Mouse (Mus musculus) embryo, embryonic 9.5 days (tissue): ENCODE measurements around the gene Vpreb3.

ENCODE experiments used
- DNase-seq: peaks from one replicate; pipeline ENCODE4 v3.0.0-alpha.2; 2017; ENCODE audit errors: extremely low spot score

Gene Vpreb3

DNA sequence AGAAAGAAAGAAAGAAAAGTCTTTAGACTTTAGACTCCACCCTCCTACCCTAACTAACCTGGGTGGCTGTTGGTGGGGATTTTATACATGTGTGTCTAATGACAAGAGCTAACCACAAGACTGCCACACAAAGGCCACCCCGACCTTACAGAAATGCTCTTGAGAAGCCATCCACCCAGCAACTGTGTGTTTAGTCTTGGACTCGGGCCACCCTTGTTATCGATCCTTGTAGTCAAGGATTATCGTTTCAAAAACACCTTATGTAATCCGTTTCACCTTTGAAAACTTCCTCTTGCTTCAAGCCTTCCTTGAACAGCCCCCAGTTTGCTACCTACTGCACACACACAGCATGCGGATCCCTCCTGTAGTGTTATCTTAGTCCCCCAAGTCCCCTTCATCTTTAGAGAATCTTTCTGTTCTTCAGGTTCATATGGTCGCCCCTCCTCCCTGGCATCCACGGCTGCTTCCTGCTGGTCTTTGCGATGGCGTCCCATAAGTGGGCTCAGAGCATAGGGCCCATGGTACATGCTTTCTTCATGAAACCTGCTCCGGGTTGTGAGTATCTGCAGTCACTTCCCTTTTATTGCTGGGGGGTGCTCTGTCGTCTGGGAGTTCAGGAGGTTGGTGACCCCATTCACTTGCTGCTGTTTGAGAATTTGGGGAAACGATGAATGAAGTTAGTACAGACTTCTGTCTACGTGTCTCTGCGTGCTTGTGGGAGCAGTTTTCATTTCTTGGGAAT, at the start of gene Vpreb3:
TSS of gene Vpreb3 (plus strand) at position 322 of the 742 bp plus-strand sequence.
- no peak for DNase-seq

DNA sequence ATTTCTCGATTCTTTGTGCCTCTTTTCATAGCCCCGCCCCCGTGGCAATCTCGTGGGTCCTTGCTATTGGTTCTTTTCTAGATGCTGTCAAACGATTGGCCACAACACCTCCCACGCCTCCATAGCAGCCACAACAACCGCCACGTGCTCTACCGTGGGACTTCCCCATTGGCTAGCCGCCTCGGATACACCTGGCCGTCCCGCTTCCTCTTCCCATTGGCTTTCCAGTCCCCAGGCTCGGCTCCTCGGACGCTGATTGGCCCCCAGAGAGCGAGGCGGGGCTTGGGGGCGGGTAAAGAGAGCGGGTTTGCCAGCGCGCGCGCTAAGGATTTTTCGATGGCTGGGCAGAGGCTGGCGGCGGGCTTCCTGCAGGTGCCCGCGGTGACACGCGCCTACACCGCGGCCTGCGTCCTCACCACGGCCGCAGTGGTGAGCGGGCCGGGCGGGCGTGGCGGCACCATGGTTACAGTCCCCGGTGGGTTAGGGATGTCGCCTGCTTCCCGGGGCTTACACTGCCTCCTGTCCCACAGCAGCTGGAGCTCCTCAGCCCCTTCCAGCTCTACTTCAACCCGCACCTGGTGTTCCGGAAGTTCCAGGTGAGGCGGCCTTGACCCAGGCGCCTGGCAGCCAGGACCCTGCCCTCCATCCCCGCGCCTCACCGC, 49.6 kb upstream of the Vpreb3 start, which contains the start of gene Derl3:
TSS of gene Derl3 (plus strand) at position 325 of the 662 bp plus-strand sequence.
- peak; percentile 96 for DNase-seq

DNA sequence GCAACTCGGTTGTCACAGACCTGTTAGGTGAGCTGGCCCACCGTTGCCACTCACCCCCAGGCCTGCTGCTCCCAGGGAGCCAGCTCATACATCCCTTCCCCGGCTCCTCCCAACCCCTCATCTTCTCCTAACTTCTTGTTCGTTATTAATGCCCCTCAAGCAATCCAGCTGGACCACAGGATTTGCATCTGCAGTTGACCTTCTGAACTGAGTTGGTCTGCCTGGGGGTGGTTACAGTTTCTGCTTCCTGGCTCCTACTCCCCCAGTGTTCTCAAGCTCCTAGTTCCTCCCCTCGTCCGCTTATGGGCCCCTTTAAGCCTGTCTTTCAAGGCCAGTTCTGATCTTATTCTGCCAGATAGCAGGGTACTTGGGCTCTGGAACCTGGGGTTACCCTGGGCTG, 48.3 kb upstream of the Vpreb3 start:
- no peak for DNase-seq

DNA sequence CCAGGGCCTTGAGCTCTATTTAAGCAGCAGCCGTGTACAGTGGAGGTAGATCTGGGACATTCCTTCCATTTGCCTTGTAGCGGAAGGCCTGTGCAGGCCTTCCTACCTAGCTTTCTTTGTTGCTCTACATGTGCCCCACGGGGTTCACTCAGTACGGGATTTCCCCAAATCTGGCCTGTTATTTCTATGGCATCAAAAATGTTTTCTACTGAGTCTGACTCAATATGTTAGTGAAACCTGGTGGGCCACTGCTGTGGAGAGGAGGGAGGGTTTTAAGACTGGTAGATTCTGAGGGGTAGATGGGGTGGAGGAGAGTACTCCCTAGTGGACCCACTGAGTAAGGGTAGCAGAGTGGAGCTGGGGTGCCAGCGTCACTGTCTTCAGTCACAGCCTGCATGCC, 47.1 kb upstream of the Vpreb3 start:
- DNase-seq: no peak

DNA sequence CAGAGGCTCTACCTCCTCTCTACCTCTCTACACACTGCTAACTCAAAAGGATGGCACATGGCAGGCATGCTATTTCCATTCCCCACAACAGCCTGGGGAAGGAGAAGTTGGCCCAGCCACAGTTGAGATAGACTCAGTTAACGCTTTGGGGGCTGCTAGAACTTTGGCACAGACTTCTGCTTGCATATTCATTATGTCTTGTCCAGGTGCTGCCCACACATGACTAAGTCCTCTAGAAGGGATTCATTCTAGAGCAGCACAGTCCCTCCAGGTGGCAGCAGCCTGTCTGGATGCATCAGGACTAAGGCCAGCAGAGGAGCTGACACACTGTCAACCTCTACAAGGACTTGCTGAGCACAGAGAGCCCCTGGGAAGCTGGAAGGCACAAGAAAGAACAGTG, 46.6 kb upstream of the Vpreb3 start:
- no peak for DNase-seq

DNA sequence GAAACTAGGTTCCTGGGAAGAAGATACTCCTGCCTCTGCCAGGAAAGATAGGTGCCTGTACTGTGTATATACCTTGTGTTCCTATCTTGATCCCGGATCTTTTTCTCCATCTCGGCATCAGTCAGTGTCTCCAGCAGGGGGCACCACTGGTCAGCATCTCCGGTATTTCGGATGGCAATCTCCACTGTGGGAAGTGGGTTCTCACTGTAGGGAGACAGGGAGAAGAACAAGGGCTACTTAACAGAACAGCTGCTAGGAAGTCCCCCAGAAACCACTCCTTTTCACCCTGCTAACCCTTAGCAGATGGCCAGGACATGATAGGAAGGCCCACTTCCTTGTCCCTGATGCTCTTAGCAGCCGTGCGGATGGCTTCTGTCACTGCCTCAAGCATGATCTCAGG, 45.5 kb upstream of the Vpreb3 start:
- peak; percentile 58 for DNase-seq

DNA sequence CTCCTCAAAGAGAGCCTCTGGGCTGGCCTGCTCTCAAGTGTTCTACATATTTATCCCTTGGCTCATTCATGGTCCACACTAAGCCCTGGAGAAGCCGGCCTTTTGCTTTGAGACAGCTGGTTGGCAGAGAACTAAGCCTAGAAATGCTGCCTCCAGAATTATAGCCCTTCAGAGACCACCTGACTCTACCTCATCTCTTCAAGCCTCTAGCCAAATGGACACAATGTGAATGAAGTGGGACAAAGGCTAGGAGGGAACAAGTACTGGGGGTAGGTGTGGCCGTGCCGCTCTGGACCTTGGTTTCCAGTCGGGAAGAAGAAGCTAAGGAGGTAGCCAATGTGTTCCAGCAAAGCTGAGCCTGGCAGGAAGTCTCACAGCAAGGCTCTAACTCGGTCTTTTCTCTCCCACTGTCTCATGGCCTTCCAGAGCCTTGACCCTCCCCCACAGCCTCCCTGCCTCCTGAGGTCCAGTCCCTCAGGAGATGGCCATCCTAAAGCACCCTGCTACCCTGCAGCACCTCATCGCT, 44.8 kb upstream of the Vpreb3 start:
- no peak for DNase-seq

DNA sequence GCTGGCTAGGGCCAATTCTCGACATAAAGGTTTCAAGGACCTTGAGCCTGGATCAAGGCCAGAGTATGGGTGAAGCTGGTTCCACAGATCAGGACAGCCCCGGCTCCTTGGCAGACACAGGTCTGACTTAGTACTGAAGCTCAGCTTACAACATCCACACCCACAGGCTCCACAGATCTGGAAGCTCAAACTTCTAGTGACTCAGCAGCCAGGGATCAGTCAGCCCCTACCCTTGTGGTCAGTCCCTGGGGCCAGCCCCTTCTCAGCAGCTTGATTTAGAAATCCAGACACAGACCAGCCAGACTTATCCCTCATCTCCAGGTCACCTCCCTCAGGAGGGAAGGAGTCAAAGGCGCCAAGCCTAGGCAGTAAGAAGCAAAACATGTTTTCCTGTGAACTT, 44.0 kb upstream of the Vpreb3 start:
- DNase-seq: no peak

DNA sequence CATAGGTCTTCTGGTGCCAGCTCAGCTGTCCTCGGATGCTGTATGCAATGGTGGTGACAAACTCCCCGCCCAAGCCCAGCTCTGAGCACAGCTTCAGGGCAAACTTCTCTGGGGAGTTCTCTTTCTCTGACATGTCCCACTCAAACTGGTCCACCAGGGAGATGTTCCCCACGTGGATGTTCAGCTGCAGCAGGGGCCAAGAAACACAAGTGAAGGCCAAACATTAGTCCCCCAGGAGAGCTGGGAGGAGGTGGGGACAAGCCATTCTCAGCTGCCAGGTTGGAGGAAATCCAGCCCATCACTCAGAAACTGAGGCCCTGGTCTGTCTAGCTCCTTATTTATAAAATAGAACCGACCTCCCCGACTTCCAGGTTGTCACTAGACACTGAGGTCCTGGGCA, 38.5 kb upstream of the Vpreb3 start:
- DNase-seq: no peak

DNA sequence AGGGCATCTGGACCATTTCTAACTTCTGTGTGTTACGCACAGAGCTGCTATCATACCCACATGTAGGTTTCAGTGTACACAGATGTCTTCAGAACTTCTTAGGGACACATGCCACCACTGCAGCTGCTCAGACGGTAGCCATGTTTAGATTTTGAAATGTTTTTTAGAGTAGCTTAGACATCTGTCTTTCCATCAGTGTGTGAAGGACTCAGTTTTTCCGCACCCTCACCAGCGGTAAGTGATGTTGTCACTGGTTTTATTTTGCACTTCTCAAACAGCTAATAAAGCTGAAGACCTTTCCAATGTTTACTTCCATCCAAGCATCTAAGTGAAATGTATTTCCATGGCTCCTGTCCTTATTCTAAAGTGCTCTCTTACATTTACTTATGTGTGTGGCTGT, 36.0 kb upstream of the Vpreb3 start:
- no peak for DNase-seq

DNA sequence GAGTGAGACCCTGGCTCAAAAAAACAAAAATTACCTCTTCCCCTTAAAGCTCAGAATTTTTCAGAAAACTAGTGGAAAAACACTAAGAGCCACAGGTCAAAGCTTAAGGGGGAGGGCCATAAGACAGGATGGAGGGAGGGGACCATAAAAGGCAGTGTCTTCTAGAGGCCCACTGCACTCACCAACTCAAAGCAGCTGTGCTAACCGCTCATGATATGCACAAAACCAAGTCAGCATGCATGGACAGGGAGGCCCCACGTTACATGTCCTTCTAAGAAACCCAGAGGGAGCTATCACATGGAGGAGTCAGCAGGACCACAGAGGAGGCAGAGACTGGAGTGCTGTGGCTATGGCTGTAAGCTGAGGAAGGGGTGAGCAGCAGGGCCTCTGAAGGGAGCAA, 32.2 kb upstream of the Vpreb3 start:
- DNase-seq: no peak

DNA sequence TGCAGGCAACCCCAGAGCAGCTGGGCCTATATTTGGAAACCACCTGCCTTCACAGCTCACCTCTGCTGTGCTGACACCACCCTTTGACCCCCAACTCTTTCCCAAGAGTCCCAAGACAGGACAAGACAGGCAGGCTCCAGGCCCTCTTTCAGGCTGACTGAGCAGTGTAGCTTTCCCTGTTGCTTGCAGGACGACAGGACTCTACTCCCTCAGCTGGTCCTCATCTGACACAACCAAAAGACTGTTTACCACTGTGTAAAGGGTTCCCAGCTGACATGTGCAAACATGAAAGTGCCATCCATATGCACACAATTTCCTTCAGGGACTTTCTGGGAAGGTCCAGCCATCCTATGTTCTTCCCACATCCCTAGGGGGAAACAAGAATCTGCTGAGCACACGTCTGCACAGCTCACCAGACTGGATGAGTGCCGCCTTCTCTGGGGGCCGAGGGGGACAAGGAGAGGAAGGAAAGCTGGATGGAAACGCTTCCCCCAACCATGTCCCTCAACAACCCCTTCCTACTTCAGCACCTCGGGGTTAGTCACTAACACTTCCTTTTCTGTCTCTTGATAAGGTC, 29.8 kb upstream of the Vpreb3 start:
- DNase-seq: no peak

DNA sequence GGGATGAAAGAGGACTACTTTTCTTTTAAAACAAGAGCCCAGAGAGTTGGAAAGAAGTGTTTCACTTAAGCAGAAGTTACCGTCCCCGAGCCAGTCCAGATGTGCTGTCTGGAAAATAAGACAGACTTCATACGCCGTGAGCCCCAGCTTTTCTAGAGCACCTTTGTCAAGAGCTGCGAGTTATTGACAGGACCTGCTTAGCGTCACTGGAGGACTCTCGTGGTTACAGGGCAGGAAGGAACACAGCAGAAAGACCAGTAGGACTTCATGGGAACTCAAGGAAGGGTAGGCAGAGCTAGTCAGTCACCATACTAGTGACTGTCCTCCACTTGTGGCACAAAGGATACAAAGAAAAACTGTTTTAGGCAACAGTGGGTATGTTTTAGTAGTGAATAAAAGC, 27.3 kb upstream of the Vpreb3 start:
- DNase-seq: no peak

DNA sequence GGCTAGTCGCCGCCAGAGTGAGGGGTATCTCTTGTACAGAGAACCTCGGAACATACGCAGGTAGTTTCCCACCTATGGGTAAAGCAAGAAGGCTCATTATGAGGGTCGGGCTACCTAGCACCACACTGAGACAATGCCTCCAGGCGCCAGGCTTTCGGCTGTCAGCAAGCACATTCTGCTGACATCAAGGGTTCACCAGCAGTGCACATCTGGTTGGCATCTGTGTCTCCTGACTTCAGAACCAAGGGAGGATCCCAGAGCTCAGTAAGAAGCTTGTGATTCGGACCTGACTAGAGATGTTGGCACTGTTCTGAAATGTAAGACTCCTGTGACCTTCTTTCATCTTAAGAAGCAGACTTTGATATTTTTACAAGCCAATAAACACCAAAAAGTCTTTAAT, 26.0 kb upstream of the Vpreb3 start:
- no peak for DNase-seq

DNA sequence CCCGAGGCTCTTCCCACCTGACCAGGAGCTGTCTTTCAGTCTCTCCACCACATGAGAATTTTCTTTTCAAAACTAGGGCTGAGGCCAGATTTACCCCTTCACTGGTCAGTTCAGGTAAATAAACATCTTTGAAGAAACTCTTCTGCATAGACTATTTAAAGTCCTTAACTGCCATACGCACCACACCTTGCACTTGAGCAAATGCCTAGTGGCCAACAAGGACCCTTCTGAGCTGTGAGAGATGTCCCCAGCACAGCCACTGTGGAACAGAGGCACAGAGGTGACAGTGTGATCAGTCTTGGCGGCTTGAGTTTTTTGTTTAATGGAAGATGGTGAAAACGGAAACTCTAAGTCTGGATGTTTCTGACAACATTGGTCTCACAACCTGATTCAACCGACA, 23.8 kb upstream of the Vpreb3 start:
- DNase-seq: no peak

DNA sequence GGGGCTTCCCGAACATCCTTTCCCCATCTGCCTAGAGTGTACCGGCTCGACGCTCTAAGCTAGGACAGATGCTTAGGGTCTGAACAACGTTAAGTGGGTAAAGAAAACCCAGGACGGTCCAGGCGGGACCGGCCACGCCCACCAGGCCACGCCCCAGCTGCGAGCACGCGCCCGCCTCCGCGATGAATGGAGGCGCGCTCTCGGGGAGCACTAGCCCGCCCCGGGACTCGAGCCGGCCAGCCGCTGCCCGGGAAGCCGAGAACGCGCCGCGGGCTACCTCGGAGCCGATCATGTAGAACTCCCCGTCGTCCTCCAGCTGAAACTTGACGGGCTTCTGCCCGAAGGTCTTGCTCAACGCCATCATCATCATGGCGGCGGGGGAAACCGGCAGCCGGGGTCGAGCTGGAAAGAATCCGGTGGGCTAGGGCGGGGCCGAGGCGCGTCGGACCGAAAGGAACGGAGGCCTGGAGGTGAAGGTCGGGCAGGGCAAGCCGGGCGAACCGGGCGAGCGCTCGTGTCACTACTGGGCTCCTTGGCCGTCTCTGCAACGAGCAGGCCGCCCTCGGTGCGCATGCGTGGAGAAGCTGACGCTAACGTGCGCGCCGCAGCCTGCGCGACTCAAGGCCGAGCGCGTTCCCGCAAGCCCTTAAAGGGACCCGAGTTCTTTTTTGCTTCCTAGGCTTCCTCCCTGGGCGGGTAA, 21.7 kb upstream of the Vpreb3 start, which contains the start of gene Smarcb1:
TSS of gene Smarcb1 (minus strand) at position 592 of the 700 bp plus-strand sequence.
- DNase-seq: peak; percentile 91

DNA sequence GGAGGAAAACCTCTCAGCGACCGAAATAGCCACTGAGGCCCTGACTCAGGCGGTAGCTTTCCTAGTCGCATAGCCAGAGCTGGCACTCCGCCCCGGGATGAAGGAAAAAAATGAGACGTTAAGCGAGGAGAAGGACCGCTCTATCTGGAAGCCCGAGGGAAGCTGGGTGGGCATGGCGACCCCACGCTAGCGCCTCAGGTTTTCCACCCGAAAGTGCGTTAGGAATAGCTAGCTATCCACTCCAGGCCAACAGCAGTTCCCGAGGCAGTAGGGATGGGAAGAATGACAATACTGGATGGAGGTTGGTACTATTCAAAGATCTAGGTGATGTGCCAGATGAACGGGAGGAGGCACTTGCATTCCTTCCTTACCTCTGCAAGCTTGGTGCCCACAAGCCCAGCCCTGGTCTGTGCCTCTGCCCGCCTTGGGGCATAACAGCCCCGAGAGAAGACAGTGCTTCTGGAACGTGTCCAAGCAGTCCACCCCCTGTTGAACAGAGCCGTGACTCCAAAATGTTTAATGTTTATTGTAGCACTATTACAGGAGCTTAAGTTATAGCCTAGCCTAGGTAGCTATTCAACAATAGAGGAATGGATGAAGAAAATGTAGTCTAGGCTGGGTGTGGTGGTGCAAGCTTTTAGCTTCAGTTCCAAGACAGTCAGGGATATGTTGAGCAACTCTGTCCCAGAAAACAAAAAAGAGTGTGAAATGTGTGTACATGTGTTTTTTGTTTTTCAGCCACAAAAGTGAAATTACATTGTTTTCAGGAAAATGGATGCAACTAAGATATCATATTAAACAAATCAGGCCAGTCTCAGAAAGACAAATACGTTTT, 20.9 kb upstream of the Vpreb3 start:
- DNase-seq: no peak

DNA sequence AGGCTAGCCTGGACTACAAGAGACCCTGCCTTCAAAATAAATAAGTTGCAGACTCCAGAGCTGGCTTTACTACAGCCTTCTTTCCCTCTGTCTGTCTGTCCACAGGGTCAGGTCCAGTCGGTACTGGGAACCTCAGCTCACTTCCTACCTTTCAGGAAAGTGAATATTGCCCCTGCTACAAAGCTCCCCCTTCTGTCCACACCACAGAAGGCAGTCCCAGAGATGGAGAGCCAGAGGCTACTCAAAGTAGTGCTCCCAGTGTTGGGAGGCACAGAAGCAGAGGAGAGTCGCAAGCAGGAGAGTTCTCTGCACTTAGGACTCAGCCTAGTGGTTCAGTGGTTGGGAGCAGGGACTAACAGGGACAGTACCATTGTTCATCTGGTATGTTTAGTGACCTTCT, 18.5 kb upstream of the Vpreb3 start:
- DNase-seq: no peak

DNA sequence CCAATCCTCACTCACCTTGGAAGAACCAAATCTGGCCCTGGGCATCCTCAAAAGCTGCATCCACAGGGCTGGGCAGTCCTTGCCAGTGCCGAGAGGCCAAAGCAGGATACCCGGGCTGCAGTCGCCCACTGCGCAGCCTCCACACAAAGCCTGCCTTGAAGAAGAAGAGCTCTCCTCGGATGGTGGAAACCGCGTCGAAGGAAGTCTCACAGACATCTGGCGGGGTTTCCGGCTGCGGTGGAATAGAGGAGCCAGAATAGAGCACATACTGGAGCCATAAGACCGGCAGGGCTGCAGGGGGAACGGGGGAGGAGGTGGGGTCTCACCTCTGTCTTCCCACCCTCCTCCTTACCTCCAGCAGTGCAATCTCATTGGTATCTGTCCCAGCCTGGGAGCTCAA, 16.5 kb upstream of the Vpreb3 start:
- no peak for DNase-seq

DNA sequence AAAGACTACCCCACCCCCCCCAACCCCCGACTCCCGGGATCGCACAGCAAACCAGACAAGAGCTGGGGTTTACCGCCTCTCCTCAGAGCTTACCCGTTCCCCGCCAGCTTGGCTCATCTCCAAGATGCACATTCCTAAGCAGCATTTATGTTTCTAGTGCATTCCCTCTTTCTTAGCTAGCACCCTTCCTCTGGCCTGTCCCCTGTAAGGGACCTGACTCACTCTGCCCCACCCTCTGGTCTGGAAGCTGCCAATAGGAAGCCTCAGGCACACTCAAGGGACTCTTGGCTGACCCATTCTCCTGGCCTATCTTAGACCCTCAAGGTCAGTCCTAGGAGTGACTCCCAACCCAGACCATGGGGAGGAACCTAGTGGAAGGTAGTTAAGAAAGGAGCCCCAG, 12.6 kb upstream of the Vpreb3 start:
- no peak for DNase-seq

DNA sequence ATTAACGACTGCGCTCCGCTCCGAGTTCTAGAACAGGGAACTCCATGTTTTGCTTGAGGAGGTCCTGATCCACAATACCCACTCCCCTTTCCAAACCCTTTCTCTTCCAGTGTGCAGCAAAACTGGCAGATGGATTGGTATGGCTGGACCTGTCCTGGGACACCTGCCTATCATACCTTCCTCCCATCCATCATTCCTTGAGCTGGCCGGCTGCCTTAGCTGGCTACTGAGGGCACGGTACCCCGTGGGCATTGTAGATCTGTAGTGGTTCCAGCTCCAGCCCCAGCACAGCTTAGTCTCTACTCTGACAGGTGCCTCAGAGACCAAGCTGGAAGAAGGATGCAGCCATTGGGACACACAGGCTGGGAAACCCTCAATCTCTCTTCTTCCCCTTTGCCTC, 11.5 kb upstream of the Vpreb3 start:
- DNase-seq: no peak
